Mouse (Mus musculus) c-Kit-negative CD71-positive TER-119-positive erythroid progenitor cells, embryonic 14.5 days (primary cell): ENCODE measurements around the gene Rassf2.

Source experiments
- DNase-seq: peaks from one replicate; pipeline ENCODE4 v3.0.0-alpha.2; 2013; ENCODE audit warnings: low read depth, low spot score

Rassf2 gene

DNA sequence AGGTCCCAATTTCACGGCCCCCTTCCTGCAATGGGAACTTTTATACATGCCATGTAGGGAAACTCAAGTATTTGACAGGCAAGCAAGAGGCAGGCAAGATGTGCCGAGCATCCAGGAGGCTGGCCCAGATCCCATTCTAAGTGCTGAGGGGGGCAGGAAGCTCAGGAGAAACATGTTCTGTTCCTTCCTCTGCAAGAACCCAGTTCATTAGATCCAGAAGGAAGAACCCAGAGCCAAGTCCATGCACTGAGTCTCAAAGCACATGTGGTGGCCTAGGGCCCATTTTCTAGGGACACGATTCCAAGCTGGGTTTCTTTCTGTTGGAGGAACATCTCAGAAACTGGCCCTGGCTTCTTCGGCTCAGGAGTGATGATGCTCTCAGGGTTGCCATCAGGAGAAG lies 24.6 kb downstream of the Rassf2 start:
- no peak for DNase-seq

DNA sequence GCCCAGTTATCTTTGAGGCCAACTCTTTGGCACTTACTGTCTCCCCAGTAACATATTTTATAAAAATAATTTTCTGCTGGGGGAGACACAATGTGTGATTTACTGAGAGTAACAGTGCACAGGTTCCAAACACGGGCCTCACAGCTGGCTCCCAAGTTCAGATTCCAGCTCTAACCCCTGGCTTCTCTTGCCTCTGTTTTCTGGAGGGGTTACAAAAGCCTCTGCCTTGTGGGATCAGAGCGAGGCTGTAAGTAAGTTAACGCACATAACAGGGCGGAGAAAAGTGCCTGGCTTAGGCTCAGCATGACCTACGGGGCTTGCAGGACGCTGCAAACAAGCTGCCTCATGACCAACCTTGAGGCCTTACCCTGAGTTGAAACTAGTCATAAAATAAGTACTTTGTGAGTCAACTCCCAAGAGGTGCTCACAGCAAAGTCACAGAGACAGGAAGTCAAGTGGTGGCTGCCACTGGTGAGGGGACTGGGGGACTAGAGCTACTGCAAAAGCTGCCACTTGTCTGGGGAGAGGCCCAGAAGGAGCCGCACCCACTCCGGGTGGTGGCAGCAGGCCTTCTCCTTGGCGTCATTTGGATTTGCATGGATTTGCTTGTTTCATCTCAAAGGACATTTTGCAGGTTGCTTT lies 25.4 kb downstream of the Rassf2 start:
- DNase-seq: no peak

DNA sequence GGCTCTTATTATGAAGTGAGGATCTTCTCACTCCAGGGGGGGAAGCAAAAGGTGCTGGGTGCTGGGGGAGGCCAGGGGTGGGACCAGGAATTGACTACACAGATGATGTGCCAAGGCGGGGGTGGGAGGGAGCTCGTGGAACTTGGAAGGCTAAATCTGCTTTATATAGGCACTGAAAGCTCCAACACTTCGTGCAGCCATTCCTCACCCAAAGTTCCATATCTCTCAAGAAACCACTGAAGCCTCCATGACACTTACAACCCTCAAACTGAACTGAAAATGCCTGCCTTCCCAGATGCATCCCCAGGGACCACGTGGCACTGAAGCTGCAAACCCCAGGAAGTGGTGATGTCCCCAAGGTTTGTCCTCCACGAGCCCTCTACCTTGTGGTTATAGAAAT lies 26.1 kb downstream of the Rassf2 start:
- DNase-seq: no peak

DNA sequence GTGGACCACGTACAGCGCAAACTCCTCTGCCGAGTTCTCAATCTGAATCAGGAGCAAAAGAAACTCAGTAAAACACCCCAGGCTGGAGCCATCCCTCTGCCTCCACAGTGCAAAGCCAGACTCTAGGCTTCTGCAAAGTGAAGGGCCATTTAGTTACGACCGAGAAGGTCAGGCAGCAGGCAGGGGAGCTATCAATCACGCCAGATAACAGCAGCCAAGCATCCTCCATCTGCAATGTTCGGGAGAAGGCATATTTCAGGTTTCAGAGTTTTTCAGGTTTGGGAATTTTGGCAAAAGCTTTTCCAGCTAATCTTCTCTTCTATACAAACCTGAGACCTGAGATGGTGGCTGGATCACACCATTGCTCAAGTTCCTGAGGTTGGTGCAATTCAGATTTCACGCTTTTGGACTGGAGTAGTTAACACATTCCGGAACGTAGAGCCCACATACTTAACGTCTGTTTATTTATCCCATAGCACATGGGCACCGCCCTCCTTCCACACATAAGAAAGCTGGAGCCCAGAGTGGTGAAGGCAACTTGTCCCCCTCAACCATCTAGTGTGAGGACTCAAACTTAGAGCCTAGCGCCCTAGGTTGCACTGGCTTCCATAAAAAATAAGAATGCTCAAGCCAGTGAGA lies 28.2 kb downstream of the Rassf2 start:
- no peak for DNase-seq

DNA sequence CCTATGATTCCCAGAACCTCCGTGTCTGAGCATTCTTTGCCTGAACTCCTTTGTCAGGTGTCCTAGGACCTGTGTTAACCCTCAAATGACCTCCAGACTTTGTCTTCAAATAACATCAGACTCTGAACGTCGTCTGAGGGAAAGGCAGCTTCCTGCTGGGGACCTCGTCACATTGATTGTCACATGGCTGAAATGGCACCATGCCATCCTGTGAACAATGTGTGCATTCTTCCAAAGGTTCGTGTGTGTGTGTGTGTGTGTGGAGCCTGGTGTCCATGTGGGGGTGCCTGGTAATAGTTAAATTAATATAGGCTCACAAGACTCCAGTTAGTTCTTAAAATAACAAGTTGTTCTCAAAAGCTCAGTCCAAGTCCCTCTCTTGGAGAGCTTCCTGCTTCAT lies 32.7 kb downstream of the Rassf2 start:
- no peak for DNase-seq

DNA sequence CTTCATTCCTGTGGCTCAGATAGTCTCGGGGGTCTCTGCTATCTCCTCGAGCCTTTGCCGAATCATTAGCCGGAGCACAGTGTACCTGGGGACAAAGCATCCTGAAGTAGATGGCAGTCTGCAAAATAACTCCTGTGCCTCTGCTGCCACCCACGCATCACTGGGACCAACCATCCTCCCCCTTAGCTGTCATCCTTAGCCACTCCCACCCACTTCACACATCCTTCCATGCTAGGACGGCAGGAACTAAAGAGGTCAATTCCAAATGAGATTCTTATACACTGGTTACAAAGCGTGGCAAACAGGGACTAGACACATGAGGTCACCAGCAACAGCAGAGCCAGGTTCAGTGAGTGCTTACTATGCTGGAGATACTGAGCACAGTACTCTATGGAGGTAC lies 33.7 kb downstream of the Rassf2 start:
- no peak for DNase-seq

DNA sequence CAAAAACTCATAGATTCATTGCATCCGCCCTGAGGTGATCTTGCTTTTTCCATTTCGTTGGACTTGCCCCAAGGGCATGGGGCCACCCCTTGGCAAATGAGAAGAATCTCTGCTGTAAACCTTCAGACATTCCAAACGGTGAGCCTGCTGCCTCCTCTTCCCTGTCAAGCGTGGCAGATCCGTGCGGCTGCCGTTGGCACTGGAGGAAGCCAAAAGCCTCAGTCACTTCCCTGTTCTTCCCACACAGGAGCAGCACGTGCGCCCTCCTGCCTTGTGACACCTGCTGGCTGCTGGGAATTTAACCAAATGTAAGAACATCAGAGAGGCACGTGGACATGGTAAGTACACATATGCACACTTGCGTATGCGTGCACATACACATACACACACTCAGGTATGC lies 34.3 kb downstream of the Rassf2 start:
- DNase-seq: no peak

DNA sequence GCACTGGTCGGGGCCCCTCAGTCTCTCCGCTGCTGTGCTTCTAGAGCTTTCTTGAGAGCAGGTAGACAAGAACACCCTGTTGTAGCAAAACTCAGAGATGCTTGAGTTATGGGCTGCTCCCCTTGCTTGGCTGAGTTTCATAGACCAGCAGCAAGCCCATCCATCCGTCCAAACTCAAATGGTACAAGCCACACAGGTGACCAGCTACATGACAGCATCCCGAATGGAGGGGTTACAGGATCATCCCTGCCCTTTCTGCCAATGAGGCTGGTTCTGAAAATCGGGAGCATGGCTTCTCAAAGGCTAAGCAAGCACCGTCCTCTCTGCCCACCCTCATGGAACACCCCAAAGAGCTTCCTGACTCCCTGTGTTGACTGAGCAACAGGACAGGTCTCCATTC lies 35.1 kb downstream of the Rassf2 start:
- DNase-seq: no peak

DNA sequence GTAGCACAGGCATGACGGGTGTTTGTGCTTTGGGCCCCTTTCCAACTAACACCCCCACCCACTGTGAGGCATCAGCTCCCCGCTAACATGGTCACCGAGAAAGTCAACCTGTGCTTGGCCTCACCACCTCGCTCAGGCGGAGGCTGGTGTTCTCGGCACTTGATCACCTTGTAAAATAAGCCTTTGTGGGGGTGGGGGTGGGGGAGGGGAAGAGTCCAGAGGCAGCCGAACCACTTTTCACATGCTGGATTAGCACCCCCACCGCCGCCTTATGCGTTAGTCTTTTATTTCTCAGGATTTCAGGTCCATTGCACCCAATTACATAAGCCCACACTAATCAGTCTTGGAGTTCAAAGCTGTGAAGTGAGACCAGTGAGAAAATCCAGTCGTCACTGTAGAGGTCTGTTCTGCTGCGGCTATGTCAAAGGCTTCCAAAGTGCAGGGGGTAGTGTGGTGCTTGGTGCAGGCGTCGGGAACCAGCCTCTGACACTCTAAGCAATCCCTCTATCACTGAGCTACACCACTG lies 36.4 kb downstream of the Rassf2 start:
- no peak for DNase-seq

DNA sequence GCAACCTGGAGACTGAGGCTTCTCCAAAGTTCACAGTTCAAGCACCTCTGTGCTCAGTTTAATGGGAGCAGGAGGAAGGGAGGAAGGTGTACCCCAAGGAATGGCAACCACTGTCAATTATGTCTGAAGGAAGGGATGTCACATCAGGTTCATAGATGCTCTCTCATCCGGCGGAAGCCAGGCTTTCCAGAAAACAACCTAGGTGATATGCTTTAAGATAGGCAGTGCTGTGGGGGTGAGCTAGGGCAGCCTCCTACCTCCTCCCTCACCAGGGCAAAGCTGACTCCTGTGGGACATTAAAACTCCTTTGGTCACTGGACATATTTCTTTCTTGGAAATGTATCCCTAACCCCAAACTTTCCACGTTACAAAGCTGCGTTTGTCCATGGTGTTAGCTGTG lies 36.9 kb downstream of the Rassf2 start:
- DNase-seq: no peak

DNA sequence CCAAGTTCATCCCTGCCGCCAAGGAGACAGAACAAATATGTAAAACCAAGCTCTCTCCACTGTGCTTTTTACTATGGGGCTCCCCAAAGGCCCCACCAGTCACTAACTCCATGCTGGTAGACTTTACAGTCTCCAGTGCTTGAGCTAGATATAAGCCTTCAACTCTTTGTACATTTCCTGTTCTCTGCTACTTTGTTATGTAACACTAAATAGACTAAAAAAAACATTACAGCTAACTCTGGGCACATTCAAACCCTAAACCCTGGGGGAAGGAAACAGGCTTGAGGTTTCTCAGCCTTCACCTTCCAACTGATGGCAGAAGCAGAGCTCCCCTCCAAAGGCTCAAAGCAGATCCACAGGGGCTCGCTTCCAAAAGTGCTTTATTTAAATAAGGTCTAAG lies 37.6 kb downstream of the Rassf2 start:
- no peak for DNase-seq

DNA sequence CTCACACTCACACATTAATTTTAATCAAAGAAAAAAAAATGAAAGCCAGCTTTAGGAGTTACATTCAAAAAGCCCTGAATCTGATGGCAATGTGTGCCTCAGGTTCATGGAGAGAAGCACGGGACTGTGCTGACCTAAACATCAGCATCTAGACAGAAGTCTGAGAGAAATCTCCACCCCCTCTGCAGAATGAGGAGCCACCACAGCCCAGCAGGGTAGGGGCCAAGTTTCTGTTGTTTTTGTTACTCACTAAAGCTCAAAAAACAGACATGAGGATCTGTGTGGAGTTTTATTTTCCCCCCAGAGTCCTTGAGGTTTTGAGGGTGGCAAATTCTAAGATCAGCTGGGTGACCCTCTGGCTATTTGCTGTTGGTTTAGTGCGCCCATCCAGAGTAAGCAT lies 41.5 kb downstream of the Rassf2 start:
- no peak for DNase-seq

DNA sequence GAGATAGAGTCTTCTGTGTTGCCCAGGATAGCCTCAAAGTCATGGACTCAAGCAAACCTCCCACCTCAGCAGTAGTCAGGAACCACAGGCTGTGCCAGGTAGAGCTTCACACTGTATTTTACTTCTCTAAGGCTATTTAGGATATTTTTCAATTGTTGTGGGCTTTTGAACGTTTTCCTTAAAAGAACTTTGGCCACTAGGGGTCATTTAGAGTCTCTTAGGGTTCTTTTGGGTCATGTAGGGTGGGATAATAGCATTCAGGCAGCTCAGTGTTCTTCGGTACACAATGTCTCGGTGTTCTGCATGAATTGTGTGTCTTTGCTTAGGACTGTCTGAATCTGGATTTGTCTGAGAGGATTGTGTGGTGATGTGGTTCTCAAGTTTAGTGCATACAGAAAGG lies 42.1 kb downstream of the Rassf2 start:
- DNase-seq: no peak

DNA sequence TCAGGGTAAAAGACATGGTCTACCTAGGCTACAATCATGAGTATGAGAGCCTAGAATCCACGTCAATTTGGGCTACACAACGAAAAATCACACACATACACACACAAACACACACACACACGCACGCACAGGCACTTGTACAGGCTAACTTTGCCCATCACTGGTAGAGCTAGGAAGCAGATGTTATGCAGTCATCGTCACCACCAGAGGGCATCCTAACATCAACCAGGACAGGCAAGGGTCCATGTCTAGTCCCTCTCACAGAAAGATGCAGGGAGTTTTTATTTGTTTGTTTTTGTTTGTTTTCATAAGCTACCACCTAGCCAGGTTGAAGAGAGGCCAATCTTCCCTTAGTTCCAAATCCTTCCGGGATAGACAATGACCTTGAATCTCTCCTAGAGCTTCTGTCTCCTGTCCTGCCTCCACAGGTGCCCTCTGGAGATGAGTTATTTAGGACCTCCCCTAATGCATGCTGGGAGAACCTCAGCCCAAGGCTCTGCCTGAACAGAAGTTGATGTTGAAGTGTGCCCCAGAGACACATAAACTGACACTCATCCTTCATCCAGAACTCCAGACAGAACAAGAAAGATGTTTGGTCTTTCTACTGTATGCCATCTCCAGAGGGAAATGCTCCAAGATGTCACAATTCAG lies 47.4 kb downstream of the Rassf2 start:
- DNase-seq: no peak

DNA sequence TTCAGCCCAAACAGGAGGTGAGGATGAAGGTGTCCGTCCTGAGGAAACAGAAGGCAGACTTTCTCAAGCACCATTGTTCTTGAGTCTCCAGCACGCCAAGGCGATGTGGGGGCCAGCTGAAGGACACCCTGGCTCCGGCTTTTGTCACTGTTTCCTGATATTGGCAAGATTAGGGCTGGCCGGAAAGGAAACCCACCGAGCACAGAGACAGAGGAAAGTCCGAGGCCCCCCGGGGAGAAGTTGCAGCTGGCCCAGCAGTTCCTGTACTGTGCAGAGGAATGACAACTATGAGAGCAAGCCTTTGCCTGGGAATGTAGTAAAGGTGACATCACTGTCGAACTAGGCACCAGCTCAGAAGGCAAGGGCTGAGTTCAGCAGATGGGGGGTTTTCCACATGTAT lies 49.2 kb downstream of the Rassf2 start:
- DNase-seq: no peak

DNA sequence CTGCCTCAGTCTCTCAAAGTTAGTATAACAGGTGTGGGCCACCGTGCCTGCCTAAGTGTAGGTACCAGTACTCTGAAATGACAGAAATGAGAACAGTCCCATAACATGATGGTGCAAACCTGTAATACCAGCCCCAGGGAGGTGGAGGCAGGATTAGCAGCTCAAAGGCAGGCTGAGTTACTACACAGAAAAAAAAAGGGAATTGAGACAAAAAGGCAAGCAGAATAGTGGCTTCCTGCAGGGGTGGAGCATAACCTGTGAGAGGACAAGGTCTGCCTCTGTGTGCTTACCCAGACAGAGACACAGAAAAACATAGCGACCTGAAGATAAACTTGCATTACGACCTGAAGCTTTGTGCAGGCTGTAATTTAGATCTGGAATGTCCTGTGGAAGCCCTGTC lies 53.4 kb downstream of the Rassf2 start:
- DNase-seq: no peak

DNA sequence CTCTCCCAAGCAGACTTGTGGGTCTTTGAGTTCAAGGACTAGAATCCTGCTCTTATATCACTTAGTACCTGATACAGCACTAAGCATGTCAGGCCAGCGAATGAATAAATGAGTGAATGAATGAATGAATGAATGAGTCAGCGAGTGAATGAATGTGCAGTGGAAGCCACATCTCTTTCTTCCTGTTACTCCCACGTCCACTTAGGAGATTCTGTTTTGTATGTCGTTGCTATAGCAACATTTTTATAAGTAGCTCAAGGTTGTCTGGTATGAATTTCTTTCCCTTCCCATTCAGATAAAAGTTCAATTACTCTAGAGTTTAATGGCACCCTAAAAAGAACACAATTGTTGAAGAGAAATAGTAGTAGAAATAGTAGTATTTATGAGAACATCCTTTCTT lies 59.0 kb downstream of the Rassf2 start:
- no peak for DNase-seq

DNA sequence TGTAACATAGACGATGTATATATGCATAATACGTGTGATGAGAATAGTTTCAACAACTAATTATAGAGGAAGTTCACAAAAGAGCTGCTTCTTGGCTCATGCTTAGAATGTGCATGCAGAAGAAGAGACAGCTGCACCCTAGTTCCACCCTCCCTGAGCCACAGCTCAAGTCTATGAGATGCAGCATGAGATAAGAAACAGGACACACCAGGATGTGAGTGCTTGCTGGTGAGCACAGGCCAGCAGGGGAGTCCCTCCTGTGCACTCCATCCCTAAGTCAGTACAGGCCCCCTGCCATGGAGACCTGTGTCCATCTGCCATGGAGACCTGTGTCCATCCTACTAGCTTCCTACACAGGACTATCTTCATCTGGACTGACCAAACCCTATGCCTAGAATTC lies 59.5 kb downstream of the Rassf2 start:
- DNase-seq: no peak

DNA sequence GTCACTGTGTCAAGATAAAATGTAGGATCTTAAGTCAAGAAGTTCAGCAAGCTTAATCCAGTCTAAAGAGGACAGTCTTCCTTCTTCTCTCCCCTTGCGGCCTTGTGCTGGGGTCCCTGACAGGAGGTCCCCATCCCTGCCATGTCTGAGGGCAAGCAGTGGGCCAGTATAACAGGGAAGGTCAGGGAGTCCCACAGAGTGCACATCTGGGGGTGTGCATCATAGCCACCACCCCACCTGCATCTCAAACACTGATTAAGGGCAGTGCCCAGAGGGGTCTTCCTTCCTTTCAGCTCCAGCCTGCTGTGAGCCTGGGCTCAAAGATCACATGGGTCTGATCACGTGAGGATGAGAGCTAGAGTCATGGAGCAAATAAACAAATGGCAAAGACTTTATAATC lies 68.4 kb downstream of the Rassf2 start:
- DNase-seq: no peak

DNA sequence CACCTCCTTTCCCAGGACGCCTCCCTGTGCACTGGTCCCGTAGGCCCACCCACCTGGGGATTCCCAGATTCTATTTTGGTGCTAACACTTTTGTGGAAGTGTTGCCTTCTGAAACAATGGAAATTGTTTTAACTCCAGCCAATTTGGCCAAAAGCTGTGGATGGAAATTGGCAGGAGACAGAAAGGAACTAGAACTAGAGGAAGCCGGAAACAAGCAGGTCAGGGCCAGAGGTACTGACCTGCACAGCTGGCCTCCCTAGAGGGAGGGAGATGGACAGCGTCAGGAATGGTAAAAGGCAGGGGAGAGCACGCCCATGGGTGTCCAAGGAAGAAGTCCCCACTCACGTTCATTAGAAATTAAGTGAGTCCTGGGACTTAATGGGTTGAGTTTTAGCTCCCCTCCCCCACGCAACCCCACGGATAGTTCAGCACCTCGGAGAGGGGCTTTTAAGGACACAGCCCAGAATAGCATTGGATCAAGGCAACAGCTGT lies 72.3 kb downstream of the Rassf2 start:
- no peak for DNase-seq

DNA sequence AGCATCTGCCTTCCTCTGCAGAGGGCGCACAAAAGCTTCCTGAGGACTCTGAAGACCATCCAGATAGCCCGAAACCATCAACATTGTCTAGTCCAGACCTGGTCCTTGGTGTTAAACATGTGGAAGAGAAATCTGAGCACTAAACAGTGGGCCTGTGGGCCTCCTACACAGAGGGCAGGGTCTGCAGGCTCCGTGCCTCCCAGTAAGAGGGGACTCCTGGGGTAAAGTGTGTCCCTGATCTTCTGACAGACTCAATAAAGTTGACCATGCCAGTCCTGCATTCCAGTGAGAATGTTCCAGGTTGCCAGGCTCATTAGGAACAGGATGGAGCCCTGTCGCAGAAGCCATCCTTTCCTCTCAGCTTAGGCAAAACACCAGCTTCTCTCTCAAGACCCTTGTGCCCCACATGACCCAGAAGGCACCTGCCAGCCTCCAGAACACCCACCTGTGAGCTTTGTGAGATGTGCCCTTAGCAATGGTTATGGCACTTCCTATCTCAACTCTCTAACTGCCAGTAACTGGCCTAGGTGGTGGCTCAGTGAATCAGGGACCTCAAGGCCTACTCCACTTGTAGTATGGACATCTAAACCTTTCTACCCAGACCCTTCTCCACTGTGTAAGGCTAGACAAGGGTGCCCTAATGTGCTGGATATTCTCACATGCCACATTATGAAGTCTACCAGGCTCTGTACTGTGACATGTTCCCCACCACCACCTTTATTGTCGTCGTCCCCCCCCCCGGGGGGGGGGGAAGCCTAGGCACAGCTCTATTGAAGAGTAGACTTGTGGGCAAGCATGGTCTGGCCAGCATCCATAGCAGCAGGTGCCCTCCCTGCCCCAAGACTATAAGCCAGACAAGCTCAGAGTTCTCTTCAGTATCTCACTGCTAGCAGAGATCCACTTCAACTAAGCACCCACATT lies 73.5 kb downstream of the Rassf2 start:
- DNase-seq: no peak

DNA sequence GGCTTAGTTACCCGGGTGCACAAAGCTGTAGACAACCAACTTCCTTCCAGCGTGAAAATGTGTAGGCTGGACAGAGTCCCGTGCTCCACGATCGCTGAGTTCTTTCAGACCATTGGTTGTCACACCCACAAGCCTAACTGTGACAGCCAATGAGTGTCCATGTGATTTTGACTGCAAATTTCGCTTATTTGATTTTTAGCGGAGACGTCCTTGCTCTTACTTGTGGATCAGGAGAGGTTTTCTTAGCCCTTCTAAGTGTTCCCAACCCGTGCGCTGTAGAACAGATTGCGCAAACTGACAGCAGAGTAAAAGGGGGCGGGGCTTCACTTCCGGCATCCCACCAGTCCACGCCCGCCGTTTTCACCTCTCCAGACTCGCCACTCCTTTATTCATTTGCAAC lies 74.8 kb downstream of the Rassf2 start:
- DNase-seq: no peak
